Mouse (Mus musculus): ENCODE measurements at regions not wholly inside any gene's neighbourhood (a gene's known extent, or its start where the extent isn't known, plus 50 kb on each side); places are given as distances from the start of the nearest gene placed in this dataset.

DNA sequence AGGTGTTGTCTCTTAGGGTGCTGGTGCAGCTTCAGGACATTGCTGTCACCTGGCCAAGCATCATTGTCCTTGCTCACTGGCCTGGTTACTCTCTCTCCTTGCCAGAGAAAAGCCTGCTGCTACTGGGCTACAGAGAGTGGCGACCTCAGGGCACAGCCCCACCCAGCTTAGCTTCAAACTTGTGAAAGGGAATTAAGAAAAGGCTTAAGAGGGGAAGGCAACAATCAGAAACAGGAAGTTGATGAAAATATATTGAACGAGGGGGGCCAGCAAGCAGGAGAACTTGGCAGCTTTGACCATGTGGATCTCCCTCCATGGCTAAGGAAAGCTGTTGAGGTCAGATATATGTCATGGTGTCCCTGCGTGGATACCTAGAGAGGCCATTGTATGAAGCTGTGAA is 151.1 kb downstream of the Cd24a start:
- TF ChIP-seq CTCF (IDR thresholded peaks at IDR 0.05; ENCODE audit: low read depth): no peak
- no peak for TF ChIP-seq EP300 (IDR thresholded peaks at IDR 0.05; ENCODE audit: low read depth)
